8 mouse cellular contexts compared by ENCODE assay signal in genomic region chr4:139179731-139180625, GRCm38 (mm10). TPM values are rescaled to one million over a fixed set of nuclear protein-coding genes. Genes with fewer than 3 reads are reported as not detected.
A peak's percentile ranks its signal among the peaks of the same experiment; 100 is the strongest.
DNase-seq lines count a peak whose midpoint lies in the region; ATAC-seq lines count a peak whose summit lies in the region.

No protein-coding gene starts in this region.

- H3K4me2 ChIP-seq in heart, embryonic 11.5 days = no peak overlapping the region
- peak overlapping the region; percentile 12; the same call in 1 of the 2 replicates for H3K4me2 ChIP-seq in liver, embryonic 11.5 days
- H3K4me2 ChIP-seq in stomach, embryonic 14.5 days (replicated peaks; ENCODE audit: low read depth, low read length) = no peak overlapping the region

- ATAC-seq in heart, embryonic 11.5 days (replicated peaks; ENCODE audit: insufficient number of reproducible peaks, low FRiP score, low TSS enrichment) = no peak; the same call in 1 of the 2 replicates
- peak; percentile 91 for ATAC-seq in liver, embryonic 11.5 days (replicated peaks; ENCODE audit: low FRiP score)
- ATAC-seq in stomach, embryonic 14.5 days (ENCODE audit: insufficient number of reproducible peaks, insufficient read depth, low FRiP score, low read depth) = peak; percentile 75

- H3K27me3 ChIP-seq in heart, embryonic 11.5 days (ENCODE audit: control insufficient read depth, insufficient read depth, low read length) = no peaks in the 10 kb centered on the region
- no peaks in the 10 kb centered on the region for H3K27me3 ChIP-seq in liver, embryonic 11.5 days (replicated peaks; ENCODE audit: control insufficient read depth, insufficient read depth, low read length)
- no peaks in the 10 kb centered on the region for H3K27me3 ChIP-seq in stomach, embryonic 14.5 days (ENCODE audit: control insufficient read depth, insufficient read depth, low read length)

- WGBS in heart, embryonic 11.5 days (ENCODE audit: insufficient replicate concordance) = 48% methylated on average over 17 of the region's 17 CpGs
- WGBS in liver, embryonic 11.5 days = 50% methylated on average over 17 of the region's 17 CpGs
- 36% methylated on average over 17 of the region's 17 CpGs for WGBS in stomach, embryonic 14.5 days

- H3K9ac ChIP-seq in heart, embryonic 11.5 days (ENCODE audit: low read depth, low read length) = no peak overlapping the region
- no peak overlapping the region for H3K9ac ChIP-seq in liver, embryonic 11.5 days (ENCODE audit: low read depth, low read length)
- H3K9ac ChIP-seq in stomach, embryonic 14.5 days (replicated peaks; ENCODE audit: low read depth, low read length) = no peak overlapping the region

- peak; percentile 59 to 66 for DNase-seq in lung, adult 18-20 months
- no peak for DNase-seq in lung, postnatal 14 days
- DNase-seq in liver, embryonic 11.5 days (ENCODE audit: low spot score) = peak; percentile 55
- DNase-seq in spleen, adult 12 weeks (ENCODE audit: low spot score) = no peak
- no peak for DNase-seq in kidney, adult 11 months
- no peak for DNase-seq in B cell, adult 2 months

- no peaks in the 10 kb centered on the region; the same call in 1 of the 2 replicates for H3K4me1 ChIP-seq in heart, embryonic 11.5 days (ENCODE audit: control insufficient read depth, insufficient read depth, low read length)
- H3K4me1 ChIP-seq in liver, embryonic 11.5 days (replicated peaks; ENCODE audit: control insufficient read depth, insufficient read depth, low read length) = peaks cover 14% of the 10 kb centered on the region
- peaks cover 25% of the 10 kb centered on the region for H3K4me1 ChIP-seq in stomach, embryonic 14.5 days (ENCODE audit: control insufficient read depth, insufficient read depth, low read length)

- H3K9me3 ChIP-seq in heart, embryonic 11.5 days (replicated peaks; ENCODE audit: control insufficient read depth, low read length) = peaks cover 3% of the 10 kb centered on the region
- H3K9me3 ChIP-seq in liver, embryonic 11.5 days (ENCODE audit: control insufficient read depth, low read length) = peaks cover 3% of the 10 kb centered on the region; the same call in 1 of the 2 replicates
- H3K9me3 ChIP-seq in stomach, embryonic 14.5 days (ENCODE audit: control insufficient read depth, low read depth, low read length) = peaks cover 4% of the 10 kb centered on the region; the same call in 1 of the 2 replicates

- H3K36me3 ChIP-seq in heart, embryonic 11.5 days (ENCODE audit: control insufficient read depth, insufficient read depth, low read length) = no peaks in the 10 kb centered on the region
- H3K36me3 ChIP-seq in liver, embryonic 11.5 days (ENCODE audit: control insufficient read depth, insufficient read depth, low read length) = no peaks in the 10 kb centered on the region
- no peaks in the 10 kb centered on the region for H3K36me3 ChIP-seq in stomach, embryonic 14.5 days (ENCODE audit: control insufficient read depth, insufficient read depth, low read length)

- H3K27ac ChIP-seq in heart, embryonic 11.5 days (ENCODE audit: low read depth, low read length) = peak overlapping the region; percentile 22; the same call in 1 of the 2 replicates
- H3K27ac ChIP-seq in liver, embryonic 11.5 days (ENCODE audit: low read depth, low read length) = 0 out of 2 replicates have a peak overlapping the region, but pooled peaks have one; percentile 50
- H3K27ac ChIP-seq in stomach, embryonic 14.5 days (ENCODE audit: low read length) = peak overlapping the region; percentile 56; the same call in 1 of the 2 replicates

- H3K4me3 ChIP-seq in heart, embryonic 11.5 days (ENCODE audit: low read depth, low read length) = no peak overlapping the region
- no peak overlapping the region for H3K4me3 ChIP-seq in liver, embryonic 11.5 days (ENCODE audit: low read depth, low read length)
- H3K4me3 ChIP-seq in stomach, embryonic 14.5 days (ENCODE audit: low read depth, low read length) = no peak overlapping the region

RNA-seq across cellular contexts. Expression of gene Capzb, which starts 12.7 kb away (rescaled TPM):
- 316 and 319 TPM in 2 replicates for polyA plus RNA-seq in heart, embryonic 11.5 days (2014; fragmentation: Nextera tagmentation; extraction: Ambion mirVana)
- 250 and 257 TPM in 2 replicates for polyA plus RNA-seq in liver, embryonic 11.5 days (2014; fragmentation: Nextera tagmentation; extraction: Ambion mirVana)
- polyA plus RNA-seq in stomach, embryonic 14.5 days (2014; fragmentation: Nextera tagmentation; extraction: Ambion mirVana) = 280 and 301 TPM in 2 replicates

RNA-seq across cellular contexts. Expression of gene Minos1, which starts 49.1 kb away (rescaled TPM):
- 649 and 675 TPM in 2 replicates for polyA plus RNA-seq in heart, embryonic 11.5 days (2014; fragmentation: Nextera tagmentation; extraction: Ambion mirVana)
- polyA plus RNA-seq in liver, embryonic 11.5 days (2014; fragmentation: Nextera tagmentation; extraction: Ambion mirVana) = 541 and 564 TPM in 2 replicates
- polyA plus RNA-seq in stomach, embryonic 14.5 days (2014; fragmentation: Nextera tagmentation; extraction: Ambion mirVana) = 477 and 482 TPM in 2 replicates

Comparison
In these comparisons a context has a peak if more than half of its experiments do, and no peak if none do; other contexts are left out.
1. DNase-seq: peak in lung, adult 18-20 months (2 of 2) and liver, embryonic 11.5 days (single experiment); none in lung, postnatal 14 days (single experiment), spleen, adult 12 weeks (single experiment), kidney, adult 11 months (single experiment) and B cell, adult 2 months (0 of 2).
2. Peak in every context shown above with its lines, with median percentiles within 50 percentile points of each other: H3K27ac ChIP-seq.